Mouse (Mus musculus): Measurements from ENCODE around the gene Vwa3a. TPM values are rescaled to one million over a fixed set of nuclear protein-coding genes. Genes with fewer than 3 reads are reported as not detected.
"Not testable (repeated sequence)": the region's sequence is repeated elsewhere in the genome, so short reads cannot be mapped to it uniquely, and the experiment has no call there.

Gene Vwa3a
- polyA plus RNA-seq, 1 experiment from 2014 or later, result 0.27 TPM

DNA sequence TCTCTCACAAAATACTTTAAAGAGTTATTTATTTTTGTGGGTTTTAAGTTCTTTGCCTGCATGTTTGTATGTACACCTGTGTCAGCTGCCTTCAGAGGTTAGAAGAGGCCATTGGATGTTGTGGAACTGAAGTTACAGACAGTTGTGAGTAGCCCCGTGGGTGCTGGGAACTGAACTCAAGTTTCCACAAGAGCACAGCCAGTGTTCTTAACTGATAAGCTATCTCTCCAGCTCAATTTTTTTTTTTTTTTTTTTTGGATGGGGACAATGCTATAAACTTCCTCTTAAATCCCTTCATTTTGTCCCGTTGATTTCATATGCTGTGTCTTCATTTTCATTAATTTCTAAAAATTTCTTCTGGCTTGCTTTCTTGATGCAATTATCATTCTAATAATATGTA is 25.9 kb upstream of the Vwa3a start:
- Histone ChIP-seq H3K4me2 (replicated peaks; ENCODE audit: low read depth, low read length) (no peak overlapping the region), H3K4me3 (ENCODE audit: low read depth, low read length) (no peak overlapping the region)
- 91% methylated on average over 2 of the region's 2 CpGs for WGBS

DNA sequence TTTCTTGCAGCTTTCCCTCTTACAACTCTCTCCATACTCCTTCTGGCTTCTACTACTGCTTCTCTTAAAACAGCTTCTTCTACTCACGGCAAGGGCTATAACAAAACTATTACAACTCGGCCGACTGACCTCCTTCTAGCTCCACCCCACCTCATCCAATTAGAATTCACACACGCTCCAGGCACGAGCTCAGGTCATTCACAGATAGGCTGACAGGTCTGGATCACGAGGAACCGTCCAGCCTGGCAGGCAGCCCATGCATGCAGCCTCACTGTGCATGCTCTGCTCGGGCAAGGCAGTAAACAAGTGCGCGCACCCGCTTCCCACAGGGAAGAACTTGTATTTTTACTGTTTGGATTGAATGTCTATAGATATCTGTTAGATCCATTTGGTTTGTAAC is 25.2 kb upstream of the Vwa3a start:
- not testable (repeated sequence) for ATAC-seq (ENCODE audit: insufficient number of reproducible peaks, insufficient read depth, low FRiP score, low read depth); H3K9ac ChIP-seq (replicated peaks; ENCODE audit: low read depth, low read length); H3K27me3 ChIP-seq (ENCODE audit: control insufficient read depth, insufficient read depth, low read length); H3K4me3 ChIP-seq (ENCODE audit: low read depth, low read length); H3K36me3 ChIP-seq (ENCODE audit: control insufficient read depth, insufficient read depth, low read length); H3K4me2 ChIP-seq (replicated peaks; ENCODE audit: low read depth, low read length); H3K9me3 ChIP-seq (ENCODE audit: control insufficient read depth, low read depth, low read length); H3K27ac ChIP-seq (ENCODE audit: low read length); H3K4me1 ChIP-seq (ENCODE audit: control insufficient read depth, insufficient read depth, low read length)
- 89% methylated on average over 11 of the region's 11 CpGs for WGBS

More for the DNA sequence above, 25.9 kb upstream of the Vwa3a start:
- H3K9ac ChIP-seq (replicated peaks; ENCODE audit: low read depth, low read length), result no peak overlapping the region
- H3K9me3 ChIP-seq (ENCODE audit: control insufficient read depth, low read depth, low read length), result no peaks in the 10 kb centered on the region
- H3K27ac ChIP-seq (ENCODE audit: low read length), result no peak overlapping the region
- no peak for ATAC-seq (ENCODE audit: insufficient number of reproducible peaks, insufficient read depth, low FRiP score, low read depth)
- no peaks in the 10 kb centered on the region for H3K27me3 ChIP-seq (ENCODE audit: control insufficient read depth, insufficient read depth, low read length)
- H3K4me1 ChIP-seq (ENCODE audit: control insufficient read depth, insufficient read depth, low read length), result no peaks in the 10 kb centered on the region
- no peaks in the 10 kb centered on the region for H3K36me3 ChIP-seq (ENCODE audit: control insufficient read depth, insufficient read depth, low read length)

DNA sequence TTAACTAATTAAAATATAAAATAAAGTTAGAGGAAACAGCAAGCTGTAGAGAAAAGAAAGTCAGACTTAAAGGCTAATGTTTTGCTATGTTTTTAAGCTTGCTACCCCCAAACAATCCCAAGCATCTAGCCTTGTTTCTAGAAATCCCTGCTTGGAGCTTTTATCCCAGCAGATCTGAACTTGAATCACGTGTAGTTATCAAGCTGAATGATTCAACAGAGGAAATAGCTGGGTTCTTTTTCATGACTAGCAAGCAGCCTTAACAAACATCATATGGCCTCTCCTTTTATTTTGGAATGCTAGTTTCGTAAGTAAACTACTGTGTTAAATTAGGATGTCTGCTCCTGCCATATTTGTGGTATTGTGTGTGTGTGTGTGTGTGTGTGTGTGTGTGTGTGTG is 21.9 kb upstream of the Vwa3a start:
- no peak for ATAC-seq (ENCODE audit: insufficient number of reproducible peaks, insufficient read depth, low FRiP score, low read depth)
- Histone ChIP-seq H3K9me3 (ENCODE audit: control insufficient read depth, low read depth, low read length) (no peaks in the 10 kb centered on the region), H3K36me3 (ENCODE audit: control insufficient read depth, insufficient read depth, low read length) (no peaks in the 10 kb centered on the region), H3K27me3 (ENCODE audit: control insufficient read depth, insufficient read depth, low read length) (no peaks in the 10 kb centered on the region), H3K4me3 (ENCODE audit: low read depth, low read length) (no peak overlapping the region), H3K4me2 (replicated peaks; ENCODE audit: low read depth, low read length) (no peak overlapping the region), H3K4me1 (ENCODE audit: control insufficient read depth, insufficient read depth, low read length) (no peaks in the 10 kb centered on the region), H3K27ac (ENCODE audit: low read length) (no peak overlapping the region), H3K9ac (replicated peaks; ENCODE audit: low read depth, low read length) (no peak overlapping the region)
- WGBS, result 59% methylated on average over 2 of the region's 2 CpGs

DNA sequence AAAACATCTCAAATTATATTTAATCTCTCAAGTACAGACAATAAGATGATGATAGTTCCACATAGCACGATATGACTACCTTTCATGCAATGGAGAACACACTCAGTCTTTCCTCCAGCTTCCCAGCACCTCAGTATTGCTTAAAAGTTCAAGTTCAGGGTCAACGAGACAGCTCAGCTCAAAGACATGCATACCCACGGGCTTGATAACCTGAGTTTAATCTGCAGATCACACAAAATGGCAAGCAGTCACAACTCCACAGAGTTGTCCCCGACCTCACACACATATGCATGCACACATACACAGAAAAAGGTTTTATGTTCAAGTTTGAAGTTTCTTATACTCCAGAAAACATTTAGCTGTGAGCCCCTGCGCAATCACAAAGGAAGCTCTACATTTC is 18.1 kb upstream of the Vwa3a start:
- no peaks in the 10 kb centered on the region for H3K27me3 ChIP-seq (ENCODE audit: control insufficient read depth, insufficient read depth, low read length)
- no peak for ATAC-seq (ENCODE audit: insufficient number of reproducible peaks, insufficient read depth, low FRiP score, low read depth)
- no peaks in the 10 kb centered on the region for H3K4me1 ChIP-seq (ENCODE audit: control insufficient read depth, insufficient read depth, low read length)
- H3K9ac ChIP-seq (replicated peaks; ENCODE audit: low read depth, low read length), result no peak overlapping the region
- H3K4me3 ChIP-seq (ENCODE audit: low read depth, low read length), result no peak overlapping the region
- no peaks in the 10 kb centered on the region for H3K9me3 ChIP-seq (ENCODE audit: control insufficient read depth, low read depth, low read length)
- H3K27ac ChIP-seq (ENCODE audit: low read length), result no peak overlapping the region
- 91% methylated on average over 5 of the region's 5 CpGs for WGBS
- no peaks in the 10 kb centered on the region; the same call in 1 of the 2 replicates for H3K36me3 ChIP-seq (ENCODE audit: control insufficient read depth, insufficient read depth, low read length)
- H3K4me2 ChIP-seq (replicated peaks; ENCODE audit: low read depth, low read length), result no peak overlapping the region

GRCm38 (mm10) chr7:120721456-120721855 is 17.7 kb upstream of the Vwa3a start:
- Histone ChIP-seq H3K27me3 (ENCODE audit: control insufficient read depth, insufficient read depth, low read length) (no peaks in the 10 kb centered on the region), H3K36me3 (ENCODE audit: control insufficient read depth, insufficient read depth, low read length) (no peaks in the 10 kb centered on the region; the same call in 1 of the 2 replicates), H3K27ac (ENCODE audit: low read length) (no peak overlapping the region), H3K9ac (replicated peaks; ENCODE audit: low read depth, low read length) (no peak overlapping the region), H3K4me3 (ENCODE audit: low read depth, low read length) (no peak overlapping the region), H3K4me1 (ENCODE audit: control insufficient read depth, insufficient read depth, low read length) (no peaks in the 10 kb centered on the region), H3K9me3 (ENCODE audit: control insufficient read depth, low read depth, low read length) (no peaks in the 10 kb centered on the region), H3K4me2 (replicated peaks; ENCODE audit: low read depth, low read length) (no peak overlapping the region)
- WGBS, result 92% methylated on average over 8 of the region's 8 CpGs
- ATAC-seq (ENCODE audit: insufficient number of reproducible peaks, insufficient read depth, low FRiP score, low read depth), result no peak

DNA sequence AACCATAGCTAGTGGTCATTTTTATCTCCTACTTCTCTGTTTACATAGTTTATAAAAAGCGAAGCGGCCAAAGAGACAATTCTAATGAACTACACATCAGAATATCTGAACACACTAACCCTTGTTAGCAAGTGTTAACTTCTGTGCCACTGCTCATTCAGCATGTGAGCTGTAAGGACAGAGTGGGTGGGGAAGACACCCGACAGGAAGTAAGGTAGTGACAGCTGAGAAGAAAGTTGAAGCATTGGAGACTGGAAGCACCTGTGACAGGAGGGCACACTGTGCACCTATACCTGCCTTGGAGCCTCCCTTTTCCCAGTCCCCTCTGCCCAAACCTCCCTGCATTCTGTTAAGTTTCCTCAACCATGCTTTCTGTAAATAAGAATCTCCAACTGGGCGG is 17.1 kb upstream of the Vwa3a start:
- no peaks in the 10 kb centered on the region for H3K4me1 ChIP-seq (ENCODE audit: control insufficient read depth, insufficient read depth, low read length)
- H3K9me3 ChIP-seq (ENCODE audit: control insufficient read depth, low read depth, low read length), result no peaks in the 10 kb centered on the region
- H3K36me3 ChIP-seq (ENCODE audit: control insufficient read depth, insufficient read depth, low read length), result no peaks in the 10 kb centered on the region; the same call in 1 of the 2 replicates
- no peak overlapping the region for H3K4me3 ChIP-seq (ENCODE audit: low read depth, low read length)
- H3K27me3 ChIP-seq (ENCODE audit: control insufficient read depth, insufficient read depth, low read length), result no peaks in the 10 kb centered on the region
- no peak overlapping the region for H3K4me2 ChIP-seq (replicated peaks; ENCODE audit: low read depth, low read length)
- 88% methylated on average over 4 of the region's 4 CpGs for WGBS
- H3K27ac ChIP-seq (ENCODE audit: low read length), result no peak overlapping the region
- no peak for ATAC-seq (ENCODE audit: insufficient number of reproducible peaks, insufficient read depth, low FRiP score, low read depth)
- no peak overlapping the region for H3K9ac ChIP-seq (replicated peaks; ENCODE audit: low read depth, low read length)

GRCm38 (mm10) chr7:120722839-120723278 is 16.3 kb upstream of the Vwa3a start:
- H3K9ac ChIP-seq (replicated peaks; ENCODE audit: low read depth, low read length), result no peak overlapping the region
- H3K36me3 ChIP-seq (ENCODE audit: control insufficient read depth, insufficient read depth, low read length), result peaks cover under 1% of the 10 kb centered on the region; the same call in 1 of the 2 replicates
- no peaks in the 10 kb centered on the region for H3K27me3 ChIP-seq (ENCODE audit: control insufficient read depth, insufficient read depth, low read length)
- no peak overlapping the region for H3K27ac ChIP-seq (ENCODE audit: low read length)
- WGBS, result 65% methylated on average over 8 of the region's 8 CpGs
- H3K4me3 ChIP-seq (ENCODE audit: low read depth, low read length), result no peak overlapping the region
- ATAC-seq (ENCODE audit: insufficient number of reproducible peaks, insufficient read depth, low FRiP score, low read depth), result no peak
- H3K4me2 ChIP-seq (replicated peaks; ENCODE audit: low read depth, low read length), result no peak overlapping the region
- no peaks in the 10 kb centered on the region for H3K9me3 ChIP-seq (ENCODE audit: control insufficient read depth, low read depth, low read length)
- no peaks in the 10 kb centered on the region for H3K4me1 ChIP-seq (ENCODE audit: control insufficient read depth, insufficient read depth, low read length)

DNA sequence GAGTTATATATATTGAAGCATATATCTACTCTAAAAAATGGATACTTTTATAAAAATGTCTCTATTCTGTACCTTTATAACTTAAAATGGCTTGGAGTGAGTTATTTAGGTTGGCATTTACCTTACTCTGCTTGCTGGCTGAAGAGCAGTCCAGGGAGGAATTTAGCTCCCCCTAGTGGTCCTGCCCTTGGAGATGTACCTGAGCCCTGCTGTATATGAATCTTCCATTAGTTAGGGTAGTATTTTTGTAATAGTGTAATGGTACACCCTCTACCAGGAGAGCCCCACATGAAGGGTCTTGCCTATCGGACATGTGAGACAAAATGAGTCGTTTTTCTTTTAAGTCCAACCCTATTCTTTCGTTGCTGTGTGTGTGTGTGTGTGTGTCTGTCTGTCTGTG is 11.5 kb upstream of the Vwa3a start:
- H3K9me3 ChIP-seq (ENCODE audit: control insufficient read depth, low read depth, low read length), result no peaks in the 10 kb centered on the region
- H3K4me3 ChIP-seq (ENCODE audit: low read depth, low read length), result no peak overlapping the region
- H3K27me3 ChIP-seq (ENCODE audit: control insufficient read depth, insufficient read depth, low read length), result no peaks in the 10 kb centered on the region
- ATAC-seq (ENCODE audit: insufficient number of reproducible peaks, insufficient read depth, low FRiP score, low read depth), result 0 out of 2 replicates have a peak, but pooled peaks have one; percentile 42
- 93% methylated on average over 3 of the region's 3 CpGs for WGBS
- H3K4me2 ChIP-seq (replicated peaks; ENCODE audit: low read depth, low read length), result no peak overlapping the region
- H3K27ac ChIP-seq (ENCODE audit: low read length), result no peak overlapping the region
- no peak overlapping the region for H3K9ac ChIP-seq (replicated peaks; ENCODE audit: low read depth, low read length)
- H3K4me1 ChIP-seq (ENCODE audit: control insufficient read depth, insufficient read depth, low read length), result 0 out of 2 replicates have a peak, but pooled peaks cover 5% of the 10 kb centered on the region
- peaks cover 3% of the 10 kb centered on the region; the same call in 1 of the 2 replicates for H3K36me3 ChIP-seq (ENCODE audit: control insufficient read depth, insufficient read depth, low read length)

DNA sequence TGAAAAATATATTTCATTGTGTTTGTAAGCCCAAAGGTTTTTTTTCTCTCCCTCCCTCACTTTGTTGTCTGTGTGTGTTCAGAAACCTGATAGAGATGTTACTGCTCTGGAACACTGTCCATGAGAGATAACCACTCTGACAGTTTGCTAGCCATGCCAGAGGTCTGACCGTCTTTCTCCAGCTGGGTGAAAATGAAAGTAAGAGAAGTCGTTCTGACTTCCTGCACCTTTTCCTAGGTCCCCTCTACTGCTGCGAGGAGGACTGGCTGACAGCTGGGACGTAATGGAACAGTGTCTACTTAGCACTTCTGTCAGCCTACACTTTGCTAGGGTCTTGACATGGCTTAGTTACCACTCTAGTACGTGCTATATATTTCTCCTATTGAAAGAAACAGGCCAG is 9.5 kb upstream of the Vwa3a start:
- whole genome bisulfite sequencing, result 51% methylated on average over 5 of the region's 5 CpGs
- H3K4me3 ChIP-seq (ENCODE audit: low read depth, low read length), result no peak overlapping the region
- no peaks in the 10 kb centered on the region for H3K9me3 ChIP-seq (ENCODE audit: control insufficient read depth, low read depth, low read length)
- peaks cover 3% of the 10 kb centered on the region; the same call in 1 of the 2 replicates for H3K36me3 ChIP-seq (ENCODE audit: control insufficient read depth, insufficient read depth, low read length)
- no peak overlapping the region for H3K9ac ChIP-seq (replicated peaks; ENCODE audit: low read depth, low read length)
- H3K4me2 ChIP-seq (replicated peaks; ENCODE audit: low read depth, low read length), result no peak overlapping the region
- ATAC-seq (ENCODE audit: insufficient number of reproducible peaks, insufficient read depth, low FRiP score, low read depth), result no peak
- 0 out of 2 replicates have a peak, but pooled peaks cover 5% of the 10 kb centered on the region for H3K4me1 ChIP-seq (ENCODE audit: control insufficient read depth, insufficient read depth, low read length)
- no peak overlapping the region for H3K27ac ChIP-seq (ENCODE audit: low read length)
- H3K27me3 ChIP-seq (ENCODE audit: control insufficient read depth, insufficient read depth, low read length), result no peaks in the 10 kb centered on the region
